Mouse (Mus musculus): Measurements from ENCODE around the gene BC051142. TPM values are rescaled to one million over a fixed set of nuclear protein-coding genes. Genes with fewer than 3 reads are reported as not detected.

Gene BC051142
- total RNA-seq (2021) = not detected
- long read RNA-seq, experiment 1 = 0 reads
- long read RNA-seq, experiment 2 = 0 reads

- peak; percentile 57 for DNase-seq
Measured at GRCm38 (mm10) chr17:34398711-34399393, at the start of gene BC051142. Gene BC051142 (plus strand): TSS chr17:34398820.

DNA sequence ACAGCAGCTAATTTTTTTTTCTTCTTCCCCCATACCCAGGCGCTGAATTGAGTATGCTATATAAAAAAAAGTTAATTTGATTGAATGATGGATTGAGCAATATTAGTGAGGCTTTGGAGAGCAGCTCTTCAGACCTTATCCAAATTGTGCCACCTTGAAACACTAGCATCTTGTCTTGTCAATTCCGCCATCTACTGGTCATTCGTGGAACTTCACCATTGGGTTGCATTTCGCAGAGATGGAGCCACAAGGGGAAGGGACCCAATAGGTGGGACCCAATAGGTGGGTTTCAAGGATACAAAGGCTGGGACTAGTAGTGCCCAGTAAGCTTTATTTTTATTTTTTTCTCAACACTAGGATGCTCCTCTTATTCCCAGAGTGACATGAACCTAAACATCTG lies 49.2 kb upstream of the BC051142 start:
- DNase-seq = no peak

DNA sequence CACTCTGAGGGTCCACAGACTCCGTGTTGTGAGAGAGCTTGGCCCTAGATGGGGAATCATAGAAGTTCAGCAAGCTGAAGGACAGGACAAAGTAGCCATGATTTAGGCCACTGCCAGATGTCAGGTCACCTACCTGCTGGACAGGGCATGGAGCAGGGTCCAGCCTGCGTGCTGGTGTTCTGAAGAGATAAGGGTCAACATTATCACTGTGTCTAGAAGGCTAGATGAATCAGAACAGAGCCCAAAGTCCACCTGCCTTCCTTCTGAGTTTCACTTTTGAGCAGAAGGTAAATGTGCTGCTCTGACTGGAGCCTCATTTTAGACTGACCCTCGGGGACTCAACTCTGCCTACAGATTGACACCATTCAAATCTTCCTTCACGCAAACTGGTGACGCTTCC lies 44.1 kb upstream of the BC051142 start, which contains the start of gene Btnl2:
Gene Btnl2 (plus strand): TSS at position 284 of the 400 bp plus-strand sequence.
- no peak for DNase-seq

DNA sequence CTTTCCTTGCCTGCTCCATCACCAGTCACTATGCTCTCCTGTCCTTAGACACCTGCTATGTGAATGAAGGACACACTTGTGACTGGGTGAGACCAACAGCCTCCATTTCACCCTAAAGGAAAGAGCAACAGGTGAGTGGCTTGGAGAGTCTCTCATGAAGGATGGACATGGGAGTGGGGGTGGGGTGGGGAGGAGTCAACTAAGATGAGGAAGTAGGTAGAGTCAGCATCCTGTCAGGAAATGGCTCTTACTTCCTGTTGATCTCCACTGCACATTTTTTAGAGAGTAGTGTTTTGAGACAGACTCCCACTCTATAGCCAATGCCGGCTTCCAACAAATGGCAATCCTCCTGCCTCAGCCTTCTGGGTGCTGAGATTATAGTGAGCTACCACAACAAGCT lies 43.7 kb upstream of the BC051142 start:
- no peak for DNase-seq

DNA sequence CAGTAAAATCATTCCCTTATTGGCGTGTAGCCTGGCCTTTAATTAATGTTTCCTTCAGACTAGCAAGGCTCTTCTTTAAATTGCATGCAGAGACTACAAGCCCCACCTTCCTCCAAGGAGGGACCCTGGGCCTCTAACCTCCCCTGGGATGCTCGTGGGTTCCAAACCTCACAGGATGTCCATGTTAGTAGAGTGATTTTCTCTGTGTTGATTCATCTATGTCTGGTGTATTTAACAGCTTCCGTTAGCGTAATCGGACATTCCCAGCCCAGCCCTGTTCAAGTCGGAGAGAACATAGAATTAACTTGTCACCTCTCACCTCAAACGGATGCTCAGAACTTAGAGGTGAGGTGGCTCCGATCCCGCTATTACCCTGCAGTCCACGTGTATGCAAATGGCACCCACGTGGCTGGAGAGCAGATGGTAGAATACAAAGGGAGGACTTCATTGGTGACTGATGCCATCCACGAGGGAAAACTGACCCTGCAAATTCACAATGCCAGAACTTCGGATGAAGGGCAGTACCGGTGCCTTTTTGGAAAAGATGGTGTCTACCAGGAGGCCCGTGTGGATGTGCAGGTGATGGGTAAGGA lies 35.6 kb upstream of the BC051142 start:
- DNase-seq = no peak

- DNase-seq = no peak
Measured at GRCm38 (mm10) chr17:34363676-34364310, 34.8 kb upstream of the BC051142 start.

DNA sequence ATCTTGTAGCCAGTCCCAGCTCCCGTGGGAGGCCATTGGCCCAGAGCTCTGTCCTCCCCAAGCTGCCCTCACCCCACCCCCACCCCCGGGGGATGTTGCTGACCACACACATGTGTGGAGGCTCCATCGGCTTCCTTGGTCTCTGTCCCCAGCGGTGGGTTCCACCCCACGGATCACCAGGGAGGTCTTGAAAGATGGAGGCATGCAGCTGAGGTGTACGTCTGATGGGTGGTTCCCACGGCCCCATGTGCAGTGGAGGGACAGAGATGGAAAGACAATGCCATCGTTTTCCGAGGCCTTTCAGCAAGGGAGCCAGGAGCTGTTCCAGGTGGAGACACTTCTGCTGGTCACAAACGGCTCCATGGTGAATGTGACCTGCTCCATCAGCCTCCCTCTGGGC lies 33.6 kb upstream of the BC051142 start:
- no peak for DNase-seq

- no peak for DNase-seq
Measured at GRCm38 (mm10) chr17:34370563-34370962, 28.1 kb upstream of the BC051142 start.

DNA sequence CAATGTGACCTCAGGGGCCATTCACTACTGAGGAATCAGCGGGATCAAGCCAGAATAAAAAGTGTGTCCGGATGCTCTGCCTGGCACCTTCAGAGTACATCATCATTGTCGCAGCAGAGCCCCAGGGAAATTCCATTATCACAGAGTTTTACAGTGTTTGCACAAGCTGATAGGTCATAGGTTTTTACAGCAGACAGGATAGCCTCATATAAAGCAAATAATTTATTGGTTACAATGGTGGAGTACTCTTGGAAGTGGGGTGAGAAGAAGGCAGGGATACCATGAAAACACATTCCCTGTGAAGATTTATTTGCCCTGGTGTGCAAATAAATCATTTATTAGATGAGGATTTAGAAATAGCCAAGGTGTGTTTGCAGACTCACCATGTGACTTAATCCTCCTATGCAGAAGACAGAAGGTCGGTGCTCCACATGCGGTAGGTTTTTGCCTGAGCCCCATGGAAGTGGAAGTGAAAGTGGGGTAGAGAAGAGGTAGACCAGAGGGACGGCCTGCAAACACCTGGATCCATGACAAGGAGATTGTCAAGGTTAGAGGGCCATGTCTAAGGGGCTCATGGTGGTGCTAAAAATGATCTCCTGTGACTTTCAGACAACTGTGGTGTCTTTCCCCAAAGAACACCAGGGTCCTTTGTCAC lies 25.4 kb upstream of the BC051142 start:
- no peak for DNase-seq

GRCm38 (mm10) chr17:34376847-34377246 lies 21.8 kb upstream of the BC051142 start, which contains the start of gene Btnl1:
Gene Btnl1 (plus strand): TSS chr17:34377132.
- DNase-seq = no peak

GRCm38 (mm10) chr17:34377450-34378209 lies 21.0 kb upstream of the BC051142 start:
- no peak for DNase-seq

- DNase-seq = no peak
Measured at GRCm38 (mm10) chr17:34378716-34379115, 19.9 kb upstream of the BC051142 start.

- DNase-seq = no peak
Measured at GRCm38 (mm10) chr17:34379451-34379850, 19.2 kb upstream of the BC051142 start.

GRCm38 (mm10) chr17:34381876-34382275 lies 16.7 kb upstream of the BC051142 start:
- DNase-seq = no peak

DNA sequence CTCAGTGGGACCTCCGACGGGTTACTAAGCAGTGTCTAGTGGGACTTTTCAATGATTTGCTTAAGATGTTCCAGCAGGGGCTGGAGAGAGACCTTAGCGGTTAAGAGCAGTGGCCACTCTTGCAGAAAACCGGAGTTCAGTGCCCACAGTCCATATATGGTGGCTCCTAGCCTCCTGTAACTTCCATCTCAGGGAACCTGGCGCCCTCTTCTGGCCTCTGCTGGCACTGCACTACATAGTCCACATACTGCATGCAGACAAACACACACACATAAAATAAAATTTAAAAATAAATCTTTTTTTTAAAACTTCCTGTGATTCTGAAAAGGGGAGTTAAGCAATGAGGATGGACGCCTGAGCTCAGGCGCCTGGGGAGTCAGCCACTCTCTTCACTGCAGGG lies 15.4 kb upstream of the BC051142 start:
- no peak for DNase-seq

- DNase-seq = no peak
Measured at GRCm38 (mm10) chr17:34384699-34385098, 13.9 kb upstream of the BC051142 start.

DNA sequence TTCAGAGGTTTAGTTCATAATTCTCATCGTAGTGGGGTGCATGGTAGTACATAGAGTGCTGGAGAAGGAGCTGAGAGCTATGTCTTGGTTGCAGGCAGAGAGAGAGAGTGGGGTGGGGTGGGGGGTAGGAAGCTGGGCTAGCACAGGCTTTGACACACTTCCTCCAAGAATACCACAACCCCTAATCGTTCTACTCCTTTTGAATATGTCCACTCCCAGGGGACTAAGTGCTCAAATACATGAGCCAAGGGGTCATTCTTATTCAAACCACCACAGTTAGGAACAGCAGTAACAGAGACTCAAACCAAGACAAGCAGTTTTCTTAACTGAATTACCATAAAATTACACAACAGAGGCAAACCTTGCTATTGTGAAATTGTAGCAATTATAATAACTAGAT lies 12.0 kb upstream of the BC051142 start:
- no peak for DNase-seq

GRCm38 (mm10) chr17:34388513-34388912 lies 10.1 kb upstream of the BC051142 start:
- DNase-seq = no peak

DNA sequence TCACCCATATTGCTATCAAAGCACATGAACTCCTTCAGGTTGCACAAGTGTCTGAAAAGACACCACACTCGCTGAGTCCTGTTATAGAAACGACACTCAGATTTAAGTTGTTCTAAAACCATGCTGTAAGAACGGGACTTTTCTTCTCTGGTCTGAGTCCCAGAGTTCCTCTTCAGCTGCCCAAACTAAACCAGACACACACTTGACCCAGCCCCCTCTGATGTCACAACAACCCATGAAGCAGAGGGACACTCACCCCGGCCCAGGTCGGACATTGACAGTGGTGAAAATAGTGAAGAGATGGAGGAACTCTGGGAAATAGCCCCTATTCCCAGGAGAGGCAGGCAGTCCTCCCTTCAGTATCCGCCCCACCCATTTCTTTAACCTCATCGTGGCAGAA lies 7.1 kb upstream of the BC051142 start:
- no peak for DNase-seq

- DNase-seq = no peak
Measured at GRCm38 (mm10) chr17:34392321-34392720, 6.3 kb upstream of the BC051142 start.

DNA sequence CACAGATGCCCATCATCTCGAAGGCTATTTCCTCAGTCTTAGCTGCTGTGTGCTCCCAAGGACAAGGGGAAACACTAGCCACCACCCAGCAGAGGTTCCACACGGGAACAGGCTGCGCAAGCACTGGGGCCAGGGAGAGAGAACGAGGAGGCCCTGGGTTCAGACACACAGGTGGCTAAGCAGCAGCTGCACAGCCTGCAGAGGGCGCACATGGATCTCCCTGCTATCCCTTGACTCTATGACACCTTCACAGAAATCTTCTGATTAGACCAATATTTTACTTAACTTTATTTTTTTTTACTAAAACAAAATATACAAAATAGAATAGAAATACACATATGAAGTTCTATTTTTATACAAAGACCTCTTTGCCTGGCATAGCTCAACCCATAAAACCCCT lies 1.3 kb upstream of the BC051142 start:
- DNase-seq = no peak

GRCm38 (mm10) chr17:34398058-34398710 lies 436 bp upstream of the BC051142 start:
- DNase-seq = no peak

All from gastrocnemius, postnatal 25 days (tissue).